Mouse (Mus musculus) limb, embryonic 15.5 days (tissue): ENCODE results near the gene Mre11a. TPM values are rescaled to one million over a fixed set of nuclear protein-coding genes. Genes with fewer than 3 reads are reported as not detected.
A peak's percentile ranks its signal among the peaks of the same experiment; 100 is the strongest.

ENCODE experiments used
- ATAC-seq: fragments of 200-750 bp; cut with Nextera tagmentation; 2 replicates; pipeline ENCODE4 v1.8.0; 2017; ENCODE audit warnings: low read depth, moderate TSS enrichment; ENCODE audit not compliant: insufficient number of reproducible peaks, low FRiP score, low TSS enrichment
- H3K27ac ChIP-seq: fragments of 300-500 bp; sonication (generic); 2 replicates; pipeline ENCODE4 v1.5.1; 2015; ENCODE audit warnings: moderate library complexity, mild to moderate bottlenecking, inconsistent platforms
- H3K27me3 ChIP-seq: fragments of 300-500 bp; sonication (generic); 2 replicates; pipeline ENCODE4 v1.6.1; 2015; ENCODE audit warnings: inconsistent platforms
- H3K36me3 ChIP-seq: fragments of 300-500 bp; sonication (generic); 2 replicates; pipeline ENCODE4 v1.6.1; 2015; ENCODE audit warnings: inconsistent platforms
- H3K4me1 ChIP-seq: fragments of 300-500 bp; sonication (generic); 2 replicates; pipeline ENCODE4 v1.6.1; 2015; ENCODE audit warnings: inconsistent platforms
- H3K4me2 ChIP-seq: fragments of 300-500 bp; sonication (generic); 2 replicates; pipeline ENCODE4 v1.6.1; 2015; ENCODE audit warnings: mild to moderate bottlenecking, inconsistent platforms
- H3K4me3 ChIP-seq: fragments of 300-500 bp; sonication (generic); 2 replicates; pipeline ENCODE4 v1.5.1; 2015; ENCODE audit warnings: mild to moderate bottlenecking, inconsistent platforms
- H3K9ac ChIP-seq: fragments of 300-500 bp; sonication (generic); 2 replicates; pipeline ENCODE4 v1.6.1; 2015; ENCODE audit warnings: inconsistent platforms
- H3K9me3 ChIP-seq: fragments of 300-500 bp; sonication (generic); 2 replicates; pipeline ENCODE4 v1.6.1; 2016; ENCODE audit warnings: inconsistent platforms
- WGBS: fragments of 180-500 bp; shearing (Covaris S2); methylation state at CpG from one replicate; pipeline ENCODE4 v1.1.7; 2015; 5-methylcytosine and 5-hydroxymethylcytosine counted together
- polyA plus RNA-seq: library from polyadenylated mRNA; unstranded; fragments of >200 nt; fragmentation: Nextera tagmentation; extraction: Ambion mirVana; gene quantifications from 2 replicates; pipeline ENCODE4 v1.2.1, GENCODE M21; 2015

Gene Mre11a
- polyA plus RNA-seq, 1 experiment from 2014 or later = 19.8 TPM

DNA sequence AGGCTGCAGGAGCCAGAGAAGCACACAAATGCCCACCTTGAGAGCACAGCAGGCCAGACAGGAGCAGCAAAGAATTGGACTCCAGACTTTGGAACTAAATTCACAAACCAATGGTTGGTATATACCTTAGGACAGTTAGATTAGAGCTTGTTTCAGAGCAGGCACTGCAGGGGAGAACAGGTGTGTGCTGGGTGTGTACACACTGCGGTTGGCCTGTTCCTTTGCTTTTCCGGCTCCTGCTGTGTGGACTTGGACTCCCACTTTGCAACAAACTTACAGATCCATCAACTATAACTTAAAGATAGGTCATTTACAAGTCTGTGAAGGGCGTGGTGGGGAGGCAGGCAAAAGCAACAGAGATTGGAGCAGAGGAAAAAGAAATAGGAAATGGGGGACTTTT lies 74.3 kb downstream of the Mre11a start:
- Histone ChIP-seq H3K27ac (no peak overlapping the region), H3K9me3 (no peaks in the 10 kb centered on the region), H3K27me3 (peaks cover 78% of the 10 kb centered on the region), H3K4me2 (no peak overlapping the region), H3K9ac (no peak overlapping the region), H3K4me1 (peaks cover 9% of the 10 kb centered on the region), H3K4me3 (no peak overlapping the region), H3K36me3 (no peaks in the 10 kb centered on the region)
- ATAC-seq = no peak
- 78% methylated on average over 3 of the region's 3 CpGs for WGBS

DNA sequence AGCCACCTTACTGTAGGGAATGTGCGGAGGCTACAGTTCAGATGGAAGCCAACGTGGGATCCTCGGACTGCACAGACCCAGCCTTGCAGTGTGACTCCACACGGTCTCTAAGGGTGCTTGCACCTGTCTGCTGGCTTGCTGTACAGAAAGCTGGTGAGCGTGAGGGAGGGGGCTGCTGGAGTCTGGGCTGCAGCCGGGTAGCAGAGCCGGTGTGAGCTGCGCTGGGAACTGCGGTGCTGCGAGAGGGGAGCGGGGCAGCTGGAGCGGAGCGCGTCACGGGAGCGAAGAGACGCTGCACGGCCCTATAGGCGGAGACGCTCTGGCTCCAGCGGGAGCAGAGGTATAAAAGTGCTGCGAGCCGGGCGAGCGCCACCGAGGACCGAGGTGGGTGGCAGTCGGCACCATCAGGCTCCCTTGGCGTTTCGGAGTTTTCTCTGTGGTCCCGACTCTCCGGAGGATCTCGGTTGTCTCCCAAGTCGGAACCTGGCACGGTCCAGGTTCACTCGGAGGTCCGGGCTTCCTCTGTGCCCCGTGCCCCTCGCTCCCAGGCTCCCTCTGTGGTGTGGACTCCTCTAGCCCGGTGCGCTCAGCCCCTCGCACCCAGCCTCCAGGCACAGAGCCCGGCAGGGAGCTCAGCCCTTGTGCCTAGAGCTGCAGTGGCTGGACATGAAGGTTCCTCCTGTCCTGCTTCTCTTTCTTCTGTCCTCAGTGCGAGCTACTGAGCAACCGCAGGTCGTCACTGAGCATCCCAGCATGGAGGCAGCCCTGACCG lies 75.6 kb downstream of the Mre11a start, which contains the start of gene Gpr83:
TSS of gene Gpr83 (plus strand) at position 343 of the 772 bp plus-strand sequence.
- Histone ChIP-seq H3K36me3 (no peaks in the 10 kb centered on the region), H3K27me3 (peaks cover 74% of the 10 kb centered on the region), H3K4me2 (peak within 1 kb of the TSS; percentile 73), H3K4me1 (peaks cover 9% of the 10 kb centered on the region), H3K4me3 (peak within 1 kb of the TSS; percentile 38), H3K9ac (no peak within 1 kb of the TSS), H3K9me3 (no peaks in the 10 kb centered on the region), H3K27ac (no peak within 1 kb of the TSS)
- 0 out of 2 replicates have a peak, but pooled peaks have one; percentile 67 for ATAC-seq
- WGBS = 2% methylated on average over 47 of the region's 47 CpGs

DNA sequence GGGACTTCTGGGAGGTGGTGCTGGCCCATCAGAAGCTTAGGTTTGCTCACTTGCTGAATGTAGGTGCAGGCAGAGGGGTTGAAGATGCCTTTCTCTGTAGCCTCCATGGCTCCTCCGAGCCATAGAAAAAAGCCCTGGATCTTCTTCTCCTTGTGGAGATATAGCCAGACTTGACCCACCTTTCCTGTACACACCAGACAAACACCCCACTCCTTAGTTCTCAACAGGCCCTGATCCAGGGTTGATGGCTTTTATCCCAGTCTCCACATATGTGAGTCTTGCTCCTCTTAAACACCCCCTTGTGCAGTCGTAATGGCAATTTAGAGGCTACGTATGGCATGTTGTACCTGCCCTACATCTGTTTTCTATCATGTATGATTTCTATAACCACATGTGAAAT lies 78.7 kb downstream of the Mre11a start:
- H3K27ac ChIP-seq = no peak overlapping the region
- no peaks in the 10 kb centered on the region for H3K9me3 ChIP-seq
- no peak overlapping the region for H3K9ac ChIP-seq
- H3K4me3 ChIP-seq = no peak overlapping the region
- H3K36me3 ChIP-seq = no peaks in the 10 kb centered on the region
- no peak for ATAC-seq
- H3K27me3 ChIP-seq = peaks cover 68% of the 10 kb centered on the region
- H3K4me1 ChIP-seq = peaks cover 9% of the 10 kb centered on the region
- WGBS = 61% methylated on average over 3 of the region's 3 CpGs
- H3K4me2 ChIP-seq = no peak overlapping the region

- Histone ChIP-seq H3K4me2 (no peak overlapping the region), H3K9me3 (no peaks in the 10 kb centered on the region), H3K4me3 (no peak overlapping the region), H3K4me1 (peaks cover 9% of the 10 kb centered on the region), H3K27ac (no peak overlapping the region), H3K27me3 (peaks cover 52% of the 10 kb centered on the region), H3K9ac (no peak overlapping the region), H3K36me3 (no peaks in the 10 kb centered on the region)
- 80% methylated on average over 9 of the region's 9 CpGs for WGBS
- ATAC-seq = no peak
Measured at GRCm38 (mm10) chr9:14864726-14865125, 80.3 kb downstream of the Mre11a start.

GRCm38 (mm10) chr9:14866957-14867356 lies 82.5 kb downstream of the Mre11a start:
- H3K36me3 ChIP-seq = no peaks in the 10 kb centered on the region
- H3K4me1 ChIP-seq = peaks cover under 1% of the 10 kb centered on the region; the same call in 1 of the 2 replicates
- H3K4me2 ChIP-seq = no peak overlapping the region
- no peak overlapping the region for H3K9ac ChIP-seq
- no peaks in the 10 kb centered on the region for H3K9me3 ChIP-seq
- no peak for ATAC-seq
- no peak overlapping the region for H3K4me3 ChIP-seq
- 34% methylated on average over 7 of the region's 7 CpGs for WGBS
- H3K27ac ChIP-seq = no peak overlapping the region
- H3K27me3 ChIP-seq = peaks cover 30% of the 10 kb centered on the region

DNA sequence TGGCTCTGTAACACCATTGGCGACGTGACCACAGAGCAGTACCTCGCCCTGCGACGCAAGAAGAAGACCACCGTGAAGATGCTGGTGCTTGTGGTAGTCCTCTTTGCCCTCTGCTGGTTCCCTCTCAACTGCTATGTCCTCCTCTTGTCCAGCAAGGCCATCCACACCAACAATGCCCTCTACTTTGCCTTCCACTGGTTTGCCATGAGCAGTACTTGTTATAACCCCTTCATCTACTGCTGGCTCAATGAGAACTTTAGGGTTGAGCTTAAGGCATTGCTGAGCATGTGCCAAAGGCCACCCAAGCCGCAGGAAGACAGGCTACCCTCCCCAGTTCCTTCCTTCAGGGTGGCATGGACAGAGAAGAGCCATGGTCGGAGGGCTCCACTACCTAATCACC lies 83.9 kb downstream of the Mre11a start:
- 92% methylated on average over 8 of the region's 8 CpGs for WGBS
- Histone ChIP-seq H3K36me3 (no peaks in the 10 kb centered on the region), H3K9ac (no peak overlapping the region), H3K4me3 (no peak overlapping the region), H3K4me1 (peaks cover 9% of the 10 kb centered on the region; the same call in 1 of the 2 replicates), H3K27me3 (peaks cover 19% of the 10 kb centered on the region), H3K9me3 (no peaks in the 10 kb centered on the region), H3K4me2 (no peak overlapping the region), H3K27ac (no peak overlapping the region)
- ATAC-seq = no peak

GRCm38 (mm10) chr9:14870377-14870776 lies 85.9 kb downstream of the Mre11a start:
- 84% methylated on average over 2 of the region's 2 CpGs for WGBS
- Histone ChIP-seq H3K4me3 (no peak overlapping the region), H3K9ac (no peak overlapping the region), H3K27ac (no peak overlapping the region), H3K4me1 (peaks cover 9% of the 10 kb centered on the region; the same call in 1 of the 2 replicates), H3K4me2 (no peak overlapping the region), H3K36me3 (no peaks in the 10 kb centered on the region), H3K27me3 (peaks cover 14% of the 10 kb centered on the region), H3K9me3 (no peaks in the 10 kb centered on the region)
- no peak for ATAC-seq

GRCm38 (mm10) chr9:14870802-14871201 lies 86.3 kb downstream of the Mre11a start:
- no peak overlapping the region for H3K27ac ChIP-seq
- H3K9me3 ChIP-seq = no peaks in the 10 kb centered on the region
- no peak overlapping the region for H3K4me3 ChIP-seq
- WGBS = 87% methylated on average over 10 of the region's 10 CpGs
- H3K36me3 ChIP-seq = no peaks in the 10 kb centered on the region
- H3K4me1 ChIP-seq = peaks cover 9% of the 10 kb centered on the region; the same call in 1 of the 2 replicates
- ATAC-seq = no peak
- no peak overlapping the region for H3K4me2 ChIP-seq
- no peak overlapping the region for H3K9ac ChIP-seq
- peaks cover 14% of the 10 kb centered on the region for H3K27me3 ChIP-seq

DNA sequence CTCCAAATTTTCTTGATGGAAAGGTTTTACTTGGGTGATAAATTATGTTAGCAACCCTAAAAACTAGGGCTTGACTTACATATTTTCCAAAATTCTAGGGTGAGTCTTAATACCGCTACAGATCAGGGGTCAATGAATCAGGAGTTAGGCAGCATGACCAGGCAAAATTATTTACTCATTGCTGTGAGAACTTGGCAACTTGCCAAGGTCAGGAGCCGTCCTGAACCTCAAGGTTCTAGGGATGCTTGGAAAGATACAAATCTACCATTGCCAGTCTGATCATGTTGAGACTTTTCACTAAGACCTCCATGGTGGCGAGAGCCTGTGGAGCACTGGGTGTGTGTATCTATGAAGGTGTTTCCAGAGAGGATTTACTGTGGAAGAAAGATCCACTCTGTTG lies 87.1 kb downstream of the Mre11a start:
- Histone ChIP-seq H3K27me3 (peaks cover 11% of the 10 kb centered on the region), H3K36me3 (no peaks in the 10 kb centered on the region), H3K4me2 (no peak overlapping the region), H3K27ac (no peak overlapping the region), H3K9ac (no peak overlapping the region), H3K4me3 (no peak overlapping the region), H3K4me1 (peaks cover 9% of the 10 kb centered on the region; the same call in 1 of the 2 replicates), H3K9me3 (no peaks in the 10 kb centered on the region)
- WGBS = 65% methylated on average over 3 of the region's 3 CpGs
- no peak for ATAC-seq

- 47% methylated on average over 17 of the region's 17 CpGs for WGBS
- Histone ChIP-seq H3K4me3 (no peak overlapping the region), H3K9me3 (no peaks in the 10 kb centered on the region), H3K27ac (no peak overlapping the region), H3K27me3 (peaks cover 6% of the 10 kb centered on the region; the same call in 1 of the 2 replicates), H3K36me3 (no peaks in the 10 kb centered on the region), H3K4me2 (no peak overlapping the region), H3K4me1 (peaks cover 9% of the 10 kb centered on the region; the same call in 1 of the 2 replicates), H3K9ac (no peak overlapping the region)
- no peak for ATAC-seq
Measured at GRCm38 (mm10) chr9:14872181-14872930, 87.9 kb downstream of the Mre11a start.

DNA sequence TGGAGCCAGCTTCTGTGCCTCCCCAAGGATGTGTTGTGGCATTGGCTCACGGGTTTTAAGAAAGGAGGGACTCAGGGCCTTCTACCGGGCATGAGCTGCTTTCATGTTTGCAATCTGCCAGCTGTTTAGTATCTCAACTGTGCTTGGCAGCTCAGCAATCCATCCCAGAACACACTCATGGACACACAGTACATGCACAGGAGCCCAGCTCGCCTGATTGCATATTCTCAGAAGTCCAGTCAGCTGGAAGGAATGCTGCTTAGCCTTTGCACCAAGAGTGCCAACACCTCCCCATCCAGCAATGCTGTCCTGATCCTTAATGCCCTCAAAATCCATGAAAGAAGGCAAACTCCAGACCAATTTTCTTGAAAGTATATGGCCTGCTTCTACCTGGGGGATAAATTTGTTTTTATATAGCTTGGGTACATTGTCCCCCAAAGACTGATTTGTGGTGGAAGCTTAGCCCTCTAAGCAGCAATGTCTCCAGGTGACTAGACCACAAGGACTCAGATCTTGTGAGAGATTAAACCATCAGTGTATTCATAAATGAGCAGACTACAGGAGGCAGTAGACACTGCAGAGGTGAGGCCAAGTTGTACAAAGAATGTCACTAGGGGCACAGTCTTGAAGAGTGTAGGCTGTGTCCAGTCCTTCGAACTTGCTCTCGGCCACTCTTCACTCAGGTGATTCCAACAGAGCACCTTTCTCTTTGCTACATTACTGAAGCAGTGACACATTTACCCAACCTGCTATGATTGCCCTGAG lies 91.5 kb downstream of the Mre11a start:
- WGBS = 78% methylated on average over 5 of the region's 5 CpGs
- Histone ChIP-seq H3K4me2 (no peak overlapping the region), H3K4me1 (peaks cover 9% of the 10 kb centered on the region; the same call in 1 of the 2 replicates), H3K27me3 (no peaks in the 10 kb centered on the region), H3K4me3 (no peak overlapping the region), H3K9ac (no peak overlapping the region), H3K9me3 (no peaks in the 10 kb centered on the region), H3K27ac (no peak overlapping the region), H3K36me3 (no peaks in the 10 kb centered on the region)
- no peak for ATAC-seq
